In the genomic region with DNA sequence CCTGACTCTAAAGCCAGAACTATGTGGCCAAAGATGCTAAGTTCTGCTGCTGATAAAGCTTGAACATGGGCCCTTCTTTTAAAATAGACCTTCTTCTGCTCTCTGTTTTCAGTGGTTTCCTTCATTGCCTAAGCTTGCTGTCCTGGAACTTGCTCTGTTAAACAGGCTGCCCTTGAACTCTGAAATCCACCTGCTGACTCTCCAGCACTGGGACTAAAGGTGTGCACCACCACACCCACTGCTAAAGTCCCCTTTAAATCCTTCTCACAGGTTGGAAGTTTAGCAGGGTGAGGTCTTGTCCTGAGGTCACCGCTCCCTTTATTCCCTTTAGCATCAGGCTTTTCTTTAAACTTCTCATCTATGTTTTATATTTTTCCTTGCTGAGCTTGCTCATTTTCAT, we compare ENCODE assay signal across 18 mouse cellular contexts. TPM values are rescaled to one million over a fixed set of nuclear protein-coding genes. Genes with fewer than 3 reads are reported as not detected.
A peak's percentile ranks its signal among the peaks of the same experiment; 100 is the strongest.
DNase-seq lines count a peak whose midpoint lies in the region; ATAC-seq and TF ChIP-seq lines count a peak whose summit lies in the region.
"Had no signal": no experiment of that assay in that cellular context is flagged by ENCODE, and none has a peak within 500 bp of the region (broad histone marks: within the 10 kb centered on the region; RNA-seq: fewer than 3 reads in every experiment).

No protein-coding gene starts in this region.

- peaks cover 5% of the 10 kb centered on the region; the same call in 1 of the 2 replicates for H3K4me1 ChIP-seq in kidney, adult 2 months (ENCODE audit: control insufficient read depth, insufficient read depth, low read length)
- H3K4me1 ChIP-seq in kidney, embryonic 16.5 days (ENCODE audit: insufficient read depth, low read length) = no peaks in the 10 kb centered on the region
- no peaks in the 10 kb centered on the region for H3K4me1 ChIP-seq in intestine, embryonic 15.5 days (replicated peaks)
- H3K4me1 ChIP-seq in intestine, embryonic 16.5 days (ENCODE audit: control insufficient read depth, insufficient read depth, low read length) = 0 out of 2 replicates have a peak, but pooled peaks cover 2% of the 10 kb centered on the region
- peaks cover 12% of the 10 kb centered on the region for H3K4me1 ChIP-seq in small intestine, adult 2 months (ENCODE audit: control insufficient read depth, insufficient read depth, insufficient read length, low read length)
- no peaks in the 10 kb centered on the region for H3K4me1 ChIP-seq in midbrain, postnatal 0 days (ENCODE audit: insufficient read depth, low read length)
- H3K4me1 ChIP-seq: embryonic facial prominence, embryonic 12.5 days; forebrain, embryonic 13.5 days; forebrain, embryonic 15.5 days had no signal

- H3K4me2 ChIP-seq in kidney, embryonic 16.5 days (replicated peaks; ENCODE audit: low read depth, low read length) = no peak overlapping the region
- no peak overlapping the region for H3K4me2 ChIP-seq in intestine, embryonic 15.5 days (replicated peaks)
- no peak overlapping the region for H3K4me2 ChIP-seq in intestine, embryonic 16.5 days (ENCODE audit: low read depth, low read length)
- H3K4me2 ChIP-seq in midbrain, postnatal 0 days (ENCODE audit: low read depth, low read length, poor library complexity, severe bottlenecking) = no peak overlapping the region
- H3K4me2 ChIP-seq: embryonic facial prominence, embryonic 12.5 days; forebrain, embryonic 13.5 days; forebrain, embryonic 15.5 days had no signal

- no peaks in the 10 kb centered on the region for H3K27me3 ChIP-seq in kidney, adult 2 months (replicated peaks; ENCODE audit: control insufficient read depth, insufficient read depth, low read length)
- H3K27me3 ChIP-seq in kidney, embryonic 16.5 days (ENCODE audit: insufficient read depth, low read length) = no peaks in the 10 kb centered on the region
- no peaks in the 10 kb centered on the region for H3K27me3 ChIP-seq in intestine, embryonic 15.5 days (replicated peaks)
- H3K27me3 ChIP-seq in intestine, embryonic 16.5 days (replicated peaks; ENCODE audit: control insufficient read depth, insufficient read depth, low read length) = no peaks in the 10 kb centered on the region
- no peaks in the 10 kb centered on the region for H3K27me3 ChIP-seq in small intestine, adult 2 months (ENCODE audit: control insufficient read depth, insufficient read depth, low read length)
- H3K27me3 ChIP-seq in midbrain, postnatal 0 days (ENCODE audit: insufficient read depth, low read length) = no peaks in the 10 kb centered on the region
- H3K27me3 ChIP-seq: embryonic facial prominence, embryonic 12.5 days; forebrain, embryonic 13.5 days; forebrain, embryonic 15.5 days had no signal

- no peaks in the 10 kb centered on the region for H3K36me3 ChIP-seq in kidney, adult 2 months (ENCODE audit: control insufficient read depth, insufficient read depth, low read length)
- peaks cover 28% of the 10 kb centered on the region; the same call in 1 of the 2 replicates for H3K36me3 ChIP-seq in kidney, embryonic 16.5 days (ENCODE audit: insufficient read depth, low read length)
- H3K36me3 ChIP-seq in intestine, embryonic 15.5 days = 0 out of 2 replicates have a peak, but pooled peaks cover 3% of the 10 kb centered on the region
- peaks cover 10% of the 10 kb centered on the region for H3K36me3 ChIP-seq in intestine, embryonic 16.5 days (ENCODE audit: control insufficient read depth, insufficient read depth, low read length)
- H3K36me3 ChIP-seq in small intestine, adult 2 months (ENCODE audit: control insufficient read depth, insufficient read depth, low read length) = peaks cover 18% of the 10 kb centered on the region
- no peaks in the 10 kb centered on the region for H3K36me3 ChIP-seq in midbrain, postnatal 0 days (ENCODE audit: insufficient read depth, low read length)
- H3K36me3 ChIP-seq: forebrain, embryonic 15.5 days had no signal

- no peak overlapping the region for H3K4me3 ChIP-seq in kidney, adult 2 months (ENCODE audit: insufficient read depth, low read depth, low read length)
- H3K4me3 ChIP-seq in kidney, embryonic 16.5 days (ENCODE audit: low read length) = no peak overlapping the region
- H3K4me3 ChIP-seq in intestine, embryonic 15.5 days (replicated peaks) = no peak overlapping the region
- H3K4me3 ChIP-seq in intestine, embryonic 16.5 days (ENCODE audit: low read length) = no peak overlapping the region
- H3K4me3 ChIP-seq in small intestine, adult 2 months (ENCODE audit: low read depth, low read length) = no peak overlapping the region
- H3K4me3 ChIP-seq in midbrain, postnatal 0 days (ENCODE audit: low read depth, low read length) = no peak overlapping the region
- H3K4me3 ChIP-seq: embryonic facial prominence, embryonic 10.5 days; embryonic facial prominence, embryonic 12.5 days; forebrain, embryonic 13.5 days; forebrain, embryonic 15.5 days had no signal

- no peaks in the 10 kb centered on the region for H3K9me3 ChIP-seq in kidney, embryonic 16.5 days (ENCODE audit: low read length)
- H3K9me3 ChIP-seq in intestine, embryonic 15.5 days = no peaks in the 10 kb centered on the region
- no peaks in the 10 kb centered on the region for H3K9me3 ChIP-seq in intestine, embryonic 16.5 days (ENCODE audit: control insufficient read depth, low read length)
- H3K9me3 ChIP-seq in midbrain, postnatal 0 days (ENCODE audit: low read length) = no peaks in the 10 kb centered on the region
- H3K9me3 ChIP-seq: embryonic facial prominence, embryonic 10.5 days; embryonic facial prominence, embryonic 12.5 days; forebrain, embryonic 13.5 days; forebrain, embryonic 15.5 days had no signal

- no peak for DNase-seq in kidney, adult 2 months
- DNase-seq in adrenal gland, postnatal 14 days = no peak
- no peak for DNase-seq in midbrain, postnatal 0 days (ENCODE audit: low spot score)
- DNase-seq: adrenal gland, adult 2 months; adrenal gland, postnatal 10 days; cerebellum, adult 11-12 months; cerebellum, adult 2 months; cerebellum, adult 9-10 months; cerebellum, postnatal 10 days; cerebellum, postnatal 25 days had no signal

- no peak overlapping the region for H3K9ac ChIP-seq in kidney, embryonic 16.5 days (replicated peaks; ENCODE audit: low read length)
- no peak overlapping the region for H3K9ac ChIP-seq in intestine, embryonic 15.5 days
- no peak overlapping the region for H3K9ac ChIP-seq in intestine, embryonic 16.5 days (ENCODE audit: low read depth, low read length)
- H3K9ac ChIP-seq in midbrain, postnatal 0 days (replicated peaks; ENCODE audit: low read length, poor library complexity, severe bottlenecking) = no peak overlapping the region
- H3K9ac ChIP-seq: embryonic facial prominence, embryonic 12.5 days; forebrain, embryonic 13.5 days; forebrain, embryonic 15.5 days had no signal

- 97% methylated on average over 1 of the region's 1 CpGs for WGBS in kidney, adult 2 months
- WGBS in kidney, embryonic 16.5 days = 97% methylated on average over 1 of the region's 1 CpGs
- 97% methylated on average over 1 of the region's 1 CpGs for WGBS in intestine, embryonic 15.5 days
- 100% methylated on average over 1 of the region's 1 CpGs for WGBS in intestine, embryonic 16.5 days
- 87% methylated on average over 1 of the region's 1 CpGs for WGBS in small intestine, adult 2 months
- 97% methylated on average over 1 of the region's 1 CpGs for WGBS in midbrain, postnatal 0 days

- no peak for ATAC-seq in kidney, embryonic 16.5 days (ENCODE audit: low FRiP score, low TSS enrichment)
- ATAC-seq in intestine, embryonic 15.5 days = 0 out of 2 replicates have a peak, but pooled peaks have one; percentile 54
- peak; percentile 62 for ATAC-seq in intestine, embryonic 16.5 days
- no peak for ATAC-seq in midbrain, postnatal 0 days (ENCODE audit: low FRiP score)
- ATAC-seq: forebrain, embryonic 13.5 days; forebrain, embryonic 15.5 days had no signal

- no peak for TF ChIP-seq CTCF in kidney, adult 2 months (conservative IDR thresholded peaks at IDR 0.05; ENCODE audit: insufficient read depth, insufficient read length, low read depth, low read length)
- no peak for TF ChIP-seq CTCF in small intestine, adult 2 months (IDR thresholded peaks at IDR 0.05; ENCODE audit: extremely low read depth, insufficient read length, insufficient replicate concordance, low read depth, low read length)
- no peak for TF ChIP-seq CTCF in midbrain, postnatal 0 days (IDR thresholded peaks at IDR 0.05)

- no peak for TF ChIP-seq POLR2A in kidney, adult 2 months (IDR thresholded peaks at IDR 0.05; ENCODE audit: low read depth, low read length)
- TF ChIP-seq POLR2A in small intestine, adult 2 months (IDR thresholded peaks at IDR 0.05; ENCODE audit: low read depth, low read length) = no peak

- H3K27ac ChIP-seq in kidney, adult 2 months (ENCODE audit: insufficient read depth, low read depth, low read length) = 0 out of 2 replicates have a peak overlapping the region, but pooled peaks have one; percentile 27
- H3K27ac ChIP-seq in kidney, embryonic 16.5 days (ENCODE audit: low read length) = no peak overlapping the region
- no peak overlapping the region for H3K27ac ChIP-seq in intestine, embryonic 15.5 days
- H3K27ac ChIP-seq in intestine, embryonic 16.5 days (ENCODE audit: low read length) = no peak overlapping the region
- peak overlapping the region; percentile 27 for H3K27ac ChIP-seq in small intestine, adult 2 months (ENCODE audit: insufficient read depth, low read depth, low read length)
- no peak overlapping the region for H3K27ac ChIP-seq in midbrain, postnatal 0 days (ENCODE audit: low read depth, low read length)
- H3K27ac ChIP-seq: embryonic facial prominence, embryonic 10.5 days; embryonic facial prominence, embryonic 12.5 days; forebrain, embryonic 13.5 days; forebrain, embryonic 15.5 days had no signal

RNA-seq across cellular contexts. Expression of a gene that starts 13.1 kb away (rescaled TPM):
- 40.8 and 43.7 TPM in 2 replicates for polyA plus RNA-seq in kidney, adult 2 months (2012; rRNA removed)
- 95.3 and 101 TPM in 2 replicates for polyA plus RNA-seq in kidney, embryonic 16.5 days (2015; fragmentation: Nextera tagmentation; extraction: Ambion mirVana)
- polyA plus RNA-seq in intestine, embryonic 15.5 days (2015; fragmentation: Nextera tagmentation; extraction: Ambion mirVana) = 68.8 and 78.8 TPM in 2 replicates
- 61.6 and 62.1 TPM in 2 replicates for polyA plus RNA-seq in intestine, embryonic 16.5 days (2015; fragmentation: Nextera tagmentation; extraction: Ambion mirVana)
- polyA plus RNA-seq in small intestine, adult 2 months (2012; rRNA removed) = 16.9 and 25.1 TPM in 2 replicates
- 140 and 148 TPM in 2 replicates for total RNA-seq in adrenal gland, postnatal 14 days (2021)
- total RNA-seq in midbrain, postnatal 0 days (2014; rRNA removed) = 14.3 and 19.8 TPM in 2 replicates
- 9.6 and 10.1 TPM in 2 replicates for polyA plus RNA-seq in midbrain, postnatal 0 days (2015; fragmentation: Nextera tagmentation; extraction: Ambion mirVana)

RNA-seq across cellular contexts. Expression of a gene that starts 59.9 kb away (rescaled TPM):
- 12.2 and 12.7 TPM in 2 replicates for polyA plus RNA-seq in kidney, adult 2 months (2012; rRNA removed)
- 39.8 and 45.8 TPM in 2 replicates for polyA plus RNA-seq in kidney, embryonic 16.5 days (2015; fragmentation: Nextera tagmentation; extraction: Ambion mirVana)
- polyA plus RNA-seq in intestine, embryonic 15.5 days (2015; fragmentation: Nextera tagmentation; extraction: Ambion mirVana) = 28.9 and 32.1 TPM in 2 replicates
- polyA plus RNA-seq in intestine, embryonic 16.5 days (2015; fragmentation: Nextera tagmentation; extraction: Ambion mirVana) = 26.9 and 27.6 TPM in 2 replicates
- polyA plus RNA-seq in small intestine, adult 2 months (2012; rRNA removed) = 3.5 and 5.4 TPM in 2 replicates
- 40.6 and 46.6 TPM in 2 replicates for total RNA-seq in adrenal gland, postnatal 14 days (2021)
- total RNA-seq in midbrain, postnatal 0 days (2014; rRNA removed) = 37.7 and 40.9 TPM in 2 replicates
- polyA plus RNA-seq in midbrain, postnatal 0 days (2015; fragmentation: Nextera tagmentation; extraction: Ambion mirVana) = 27.6 and 28.0 TPM in 2 replicates

Comparison
In these comparisons a context has a peak if more than half of its experiments do, and no peak if none do; other contexts are left out.
1. H3K27ac ChIP-seq: peak in kidney, adult 2 months (single experiment) and small intestine, adult 2 months (single experiment); none in kidney, embryonic 16.5 days (single experiment), intestine, embryonic 15.5 days (single experiment), intestine, embryonic 16.5 days (single experiment) and midbrain, postnatal 0 days (single experiment).
2. ATAC-seq: peak in intestine, embryonic 15.5 days (single experiment) and intestine, embryonic 16.5 days (single experiment); none in kidney, embryonic 16.5 days (single experiment) and midbrain, postnatal 0 days (single experiment).